Mouse (Mus musculus) cerebellum, postnatal 25 days (tissue): ENCODE measurements at regions not wholly inside any gene's neighbourhood (a gene's known extent, or its start where the extent isn't known, plus 50 kb on each side); places are given as distances from the start of the nearest gene placed in this dataset.

ENCODE experiments used
- DNase-seq, 2 experiments: peaks; one replicate each; pipeline ENCODE4 v3.0.0; 2021; ENCODE audit warnings: mixed read lengths in 2 of 2

GRCm38 (mm10) chr2:115456372-115457022 is 125.0 kb upstream of the BC052040 start:
- no peak for DNase-seq

GRCm38 (mm10) chr2:115460028-115460881 is 121.3 kb upstream of the BC052040 start:
- no peak for DNase-seq

- DNase-seq = no peak
These were observed 120.7 kb upstream of the BC052040 start for GRCm38 (mm10) chr2:115460882-115461151.

GRCm38 (mm10) chr2:115466170-115466569 is 115.3 kb upstream of the BC052040 start:
- DNase-seq = no peak

GRCm38 (mm10) chr2:115467107-115467745 is 114.3 kb upstream of the BC052040 start:
- DNase-seq = no peak

GRCm38 (mm10) chr2:115467936-115468335 is 113.6 kb upstream of the BC052040 start:
- no peak for DNase-seq

GRCm38 (mm10) chr2:115468471-115468909 is 113.0 kb upstream of the BC052040 start:
- no peak for DNase-seq

- no peak for DNase-seq
These were observed 112.2 kb upstream of the BC052040 start for GRCm38 (mm10) chr2:115469165-115469821.

- no peak for DNase-seq
These were observed 109.1 kb upstream of the BC052040 start for GRCm38 (mm10) chr2:115472393-115472792.

- no peak for DNase-seq
These were observed 97.9 kb upstream of the BC052040 start for GRCm38 (mm10) chr2:115483418-115484288.

- DNase-seq = peak; percentile 26 to 35
These were observed 93.1 kb upstream of the BC052040 start for GRCm38 (mm10) chr2:115488465-115488864.

- DNase-seq = no peak
These were observed 88.5 kb upstream of the BC052040 start for GRCm38 (mm10) chr2:115493020-115493419.

GRCm38 (mm10) chr2:115499904-115500303 is 81.6 kb upstream of the BC052040 start:
- no peak for DNase-seq

- no peak for DNase-seq
These were observed 72.0 kb upstream of the BC052040 start for GRCm38 (mm10) chr2:115509527-115509926.

- DNase-seq = no peak
These were observed 70.4 kb upstream of the BC052040 start for GRCm38 (mm10) chr2:115511146-115511545.

- no peak for DNase-seq
These were observed 69.6 kb upstream of the BC052040 start for GRCm38 (mm10) chr2:115511612-115512525.

- no peak for DNase-seq
These were observed 68.6 kb upstream of the BC052040 start for GRCm38 (mm10) chr2:115512891-115513290.

- DNase-seq = no peak
These were observed 67.7 kb upstream of the BC052040 start for GRCm38 (mm10) chr2:115513774-115514231.

GRCm38 (mm10) chr2:115514831-115515428 is 66.6 kb upstream of the BC052040 start:
- DNase-seq = peak in 1 of 2 experiments; percentile 18

GRCm38 (mm10) chr2:115515470-115515869 is 66.0 kb upstream of the BC052040 start:
- no peak for DNase-seq

- no peak for DNase-seq
These were observed 64.7 kb upstream of the BC052040 start for GRCm38 (mm10) chr2:115516824-115517223.
